In genomic region chr1:164247971-164248370, GRCm38 (mm10) we compare ENCODE assay signal across 8 mouse cellular contexts. TPM values are rescaled to one million over a fixed set of nuclear protein-coding genes. Genes with fewer than 3 reads are reported as not detected.
DNase-seq lines count a peak whose midpoint lies in the region; ATAC-seq and TF ChIP-seq lines count a peak whose summit lies in the region.

No protein-coding gene starts in this region.

- TF ChIP-seq EP300 in lung, postnatal 0 days (IDR thresholded peaks at IDR 0.05) = no peak

- peaks cover 16% of the 10 kb centered on the region for H3K4me1 ChIP-seq in embryonic facial prominence, embryonic 14.5 days (ENCODE audit: control insufficient read depth, insufficient read depth, low read length)
- peaks cover 26% of the 10 kb centered on the region for H3K4me1 ChIP-seq in hindbrain, embryonic 13.5 days (replicated peaks)
- H3K4me1 ChIP-seq in lung, postnatal 0 days (ENCODE audit: insufficient read depth, low read depth, low read length) = peaks cover 14% of the 10 kb centered on the region; the same call in 1 of the 2 replicates

- no peaks in the 10 kb centered on the region for H3K9me3 ChIP-seq in embryonic facial prominence, embryonic 14.5 days (ENCODE audit: control insufficient read depth, low read length)
- H3K9me3 ChIP-seq in hindbrain, embryonic 13.5 days = no peaks in the 10 kb centered on the region
- H3K9me3 ChIP-seq in lung, postnatal 0 days (ENCODE audit: low read length) = no peaks in the 10 kb centered on the region

- no peak for ATAC-seq in CD4-positive, CD25-positive, alpha-beta regulatory T cell, adult 4 months
- no peak for ATAC-seq in embryonic facial prominence, embryonic 14.5 days (ENCODE audit: low read depth)
- ATAC-seq in hindbrain, embryonic 13.5 days (ENCODE audit: low FRiP score) = no peak
- ATAC-seq in lung, postnatal 0 days = no peak
- ATAC-seq in activated CD4-positive, CD25-positive, alpha-beta regulatory T cell, adult 4 months = no peak

- 14% methylated on average over 10 of the region's 10 CpGs for WGBS in embryonic facial prominence, embryonic 14.5 days
- 6% methylated on average over 10 of the region's 10 CpGs for WGBS in hindbrain, embryonic 13.5 days
- 13% methylated on average over 10 of the region's 10 CpGs for WGBS in lung, postnatal 0 days

- no peaks in the 10 kb centered on the region for H3K27me3 ChIP-seq in embryonic facial prominence, embryonic 14.5 days (replicated peaks; ENCODE audit: control insufficient read depth, insufficient read depth, low read length)
- H3K27me3 ChIP-seq in hindbrain, embryonic 13.5 days = peaks cover 12% of the 10 kb centered on the region; the same call in 1 of the 2 replicates
- H3K27me3 ChIP-seq in lung, postnatal 0 days (replicated peaks; ENCODE audit: insufficient read depth, low read length) = no peaks in the 10 kb centered on the region
- H3K27me3 ChIP-seq in splenic B cell, adult 2 months (ENCODE audit: control insufficient read depth, insufficient read depth, low read length, poor library complexity, severe bottlenecking) = no peaks in the 10 kb centered on the region

- peak; percentile 28 for DNase-seq in CD4-positive, CD25-positive, alpha-beta regulatory T cell, adult 2 months (ENCODE audit: low read depth, low spot score)
- DNase-seq in ES-CJ7 (ENCODE audit: low read depth, low spot score) = peak; percentile 33
- peak; percentile 10 for DNase-seq in embryonic facial prominence, embryonic 14.5 days (ENCODE audit: low spot score)
- no peak for DNase-seq in lung, postnatal 0 days (ENCODE audit: low spot score)
- DNase-seq in splenic B cell, adult 2 months (ENCODE audit: low read depth, low spot score) = peak; percentile 33

- no peaks in the 10 kb centered on the region for H3K36me3 ChIP-seq in embryonic facial prominence, embryonic 14.5 days (ENCODE audit: control insufficient read depth, insufficient read depth, low read length)
- H3K36me3 ChIP-seq in hindbrain, embryonic 13.5 days = no peaks in the 10 kb centered on the region
- H3K36me3 ChIP-seq in lung, postnatal 0 days (ENCODE audit: insufficient read depth, low read length) = no peaks in the 10 kb centered on the region
- no peaks in the 10 kb centered on the region for H3K36me3 ChIP-seq in splenic B cell, adult 2 months (ENCODE audit: control insufficient read depth, insufficient read depth, low read length, poor library complexity, severe bottlenecking)

- H3K4me2 ChIP-seq in embryonic facial prominence, embryonic 14.5 days (ENCODE audit: low read depth, low read length) = peak overlapping the region; percentile 85
- peak overlapping the region; percentile 76 for H3K4me2 ChIP-seq in hindbrain, embryonic 13.5 days
- peak overlapping the region; percentile 91 for H3K4me2 ChIP-seq in lung, postnatal 0 days (replicated peaks; ENCODE audit: low read depth, low read length)

- TF ChIP-seq CTCF in lung, postnatal 0 days (IDR thresholded peaks at IDR 0.05) = no peak

- peak overlapping the region; percentile 39; the same call in 1 of the 2 replicates for H3K27ac ChIP-seq in embryonic facial prominence, embryonic 14.5 days (replicated peaks; ENCODE audit: low read depth, low read length)
- H3K27ac ChIP-seq in hindbrain, embryonic 13.5 days = no peak overlapping the region
- H3K27ac ChIP-seq in lung, postnatal 0 days (ENCODE audit: low read length) = peak overlapping the region; percentile 90

- peak overlapping the region; percentile 75 for H3K4me3 ChIP-seq in embryonic facial prominence, embryonic 14.5 days (ENCODE audit: low read depth, low read length)
- peak overlapping the region; percentile 74 for H3K4me3 ChIP-seq in hindbrain, embryonic 13.5 days
- H3K4me3 ChIP-seq in lung, postnatal 0 days (ENCODE audit: low read depth, low read length) = peak overlapping the region; percentile 73

- H3K9ac ChIP-seq in embryonic facial prominence, embryonic 14.5 days (ENCODE audit: low read depth, low read length) = peak overlapping the region; percentile 67; the same call in 1 of the 2 replicates
- H3K9ac ChIP-seq in hindbrain, embryonic 13.5 days = peak overlapping the region; percentile 71
- H3K9ac ChIP-seq in lung, postnatal 0 days (replicated peaks; ENCODE audit: low read depth) = peak overlapping the region; percentile 50; the same call in 1 of the 2 replicates

RNA-seq across cellular contexts. Expression of gene Slc19a2, which starts 0.9 kb away (rescaled TPM):
- polyA plus RNA-seq in CD4-positive, CD25-positive, alpha-beta regulatory T cell, adult 4 months (2017; shearing (Covaris generic)) = 1 to 10 TPM in 1 of 2 experiments, under 1 TPM in 1; 0.76 to 1.6 TPM
- polyA plus RNA-seq in embryonic facial prominence, embryonic 14.5 days (2014; fragmentation: Nextera tagmentation; extraction: Ambion mirVana) = 8.2 and 11.0 TPM in 2 replicates
- polyA plus RNA-seq in hindbrain, embryonic 13.5 days (2015; fragmentation: Nextera tagmentation; extraction: Ambion mirVana) = 5.8 and 7.1 TPM in 2 replicates
- 3.8 and 3.9 TPM in 2 replicates for polyA plus RNA-seq in lung, postnatal 0 days (2015; fragmentation: Nextera tagmentation; extraction: Ambion mirVana)
- 1 to 10 TPM; 2.1 to 2.7 TPM for polyA plus RNA-seq in activated CD4-positive, CD25-positive, alpha-beta regulatory T cell, adult 4 months (2017; shearing (Covaris generic))

RNA-seq across cellular contexts. Expression of gene Ccdc181, which starts 27.4 kb away (rescaled TPM):
- 1 to 10 TPM; 6.8 to 8.8 TPM for polyA plus RNA-seq in CD4-positive, CD25-positive, alpha-beta regulatory T cell, adult 4 months (2017; shearing (Covaris generic))
- 7.4 and 9.8 TPM in 2 replicates for polyA plus RNA-seq in embryonic facial prominence, embryonic 14.5 days (2014; fragmentation: Nextera tagmentation; extraction: Ambion mirVana)
- polyA plus RNA-seq in hindbrain, embryonic 13.5 days (2015; fragmentation: Nextera tagmentation; extraction: Ambion mirVana) = 22.7 TPM in 2 replicates
- polyA plus RNA-seq in lung, postnatal 0 days (2015; fragmentation: Nextera tagmentation; extraction: Ambion mirVana) = 14.4 and 19.3 TPM in 2 replicates
- polyA plus RNA-seq in activated CD4-positive, CD25-positive, alpha-beta regulatory T cell, adult 4 months (2017; shearing (Covaris generic)) = 10 to 100 TPM in 1 of 2 experiments, 1 to 10 TPM in 1; 9.9 to 10.8 TPM

RNA-seq across cellular contexts. Expression of gene Nme7, which starts 56.0 kb away (rescaled TPM):
- polyA plus RNA-seq in CD4-positive, CD25-positive, alpha-beta regulatory T cell, adult 4 months (2017; shearing (Covaris generic)) = 10 to 100 TPM; 15.4 to 20.4 TPM
- polyA plus RNA-seq in embryonic facial prominence, embryonic 14.5 days (2014; fragmentation: Nextera tagmentation; extraction: Ambion mirVana) = 27.3 and 30.9 TPM in 2 replicates
- polyA plus RNA-seq in hindbrain, embryonic 13.5 days (2015; fragmentation: Nextera tagmentation; extraction: Ambion mirVana) = 30.1 and 30.3 TPM in 2 replicates
- 17.7 and 18.8 TPM in 2 replicates for polyA plus RNA-seq in lung, postnatal 0 days (2015; fragmentation: Nextera tagmentation; extraction: Ambion mirVana)
- polyA plus RNA-seq in activated CD4-positive, CD25-positive, alpha-beta regulatory T cell, adult 4 months (2017; shearing (Covaris generic)) = 10 to 100 TPM; 12.4 to 19.6 TPM

RNA-seq across cellular contexts. Expression of gene Blzf1, which starts 59.3 kb away (rescaled TPM):
- 10 to 100 TPM; 25.1 to 27.2 TPM for polyA plus RNA-seq in CD4-positive, CD25-positive, alpha-beta regulatory T cell, adult 4 months (2017; shearing (Covaris generic))
- 28.6 and 29.6 TPM in 2 replicates for polyA plus RNA-seq in embryonic facial prominence, embryonic 14.5 days (2014; fragmentation: Nextera tagmentation; extraction: Ambion mirVana)
- polyA plus RNA-seq in hindbrain, embryonic 13.5 days (2015; fragmentation: Nextera tagmentation; extraction: Ambion mirVana) = 32.1 and 33.0 TPM in 2 replicates
- polyA plus RNA-seq in lung, postnatal 0 days (2015; fragmentation: Nextera tagmentation; extraction: Ambion mirVana) = 27.8 and 27.9 TPM in 2 replicates
- 10 to 100 TPM; 17.9 to 21.2 TPM for polyA plus RNA-seq in activated CD4-positive, CD25-positive, alpha-beta regulatory T cell, adult 4 months (2017; shearing (Covaris generic))
